Mouse (Mus musculus) stomach, postnatal 0 days (tissue): ENCODE results near the gene Syt1.

Experiments used
- CTCF ChIP-seq: IDR thresholded peaks from 2 replicates; pipeline ENCODE4 v1.5.1; 2016; ENCODE audit warnings: antibody characterized with exemption, low read depth, mild to moderate bottlenecking, moderate library complexity
- EP300 ChIP-seq: optimal IDR thresholded peaks from 2 replicates; pipeline ENCODE3; 2016; ENCODE audit warnings: antibody characterized with exemption

GRCm38 (mm10) chr10:108652066-108652465, 358.7 kb downstream of the Syt1 start:
- no peak for TF ChIP-seq CTCF
- no peak for TF ChIP-seq EP300
